Mouse (Mus musculus) macrophage (primary cell): Measurements from ENCODE around the gene Crygn. TPM values are rescaled to one million over a fixed set of nuclear protein-coding genes. Genes with fewer than 3 reads are reported as not detected.
"Not testable (repeated sequence)": the region's sequence is repeated elsewhere in the genome, so short reads cannot be mapped to it uniquely, and the experiment has no call there.

Source experiments
- H3K27ac ChIP-seq: fragments of 350-480 bp; formaldehyde crosslinking; 2 replicates; pipeline ENCODE4 v1.9.0; 2021
- H3K36me3 ChIP-seq: fragments of 350-480 bp; formaldehyde crosslinking; 2 replicates; pipeline ENCODE4 v1.9.0; 2021; ENCODE audit errors: inconsistent target
- H3K4me3 ChIP-seq: fragments of 350-480 bp; formaldehyde crosslinking; 2 replicates; pipeline ENCODE4 v1.9.0; 2021; ENCODE audit errors: inconsistent target
- H3K79me2 ChIP-seq: fragments of 350-480 bp; formaldehyde crosslinking; 2 replicates; pipeline ENCODE4 v1.9.0; 2021; ENCODE audit errors: inconsistent target
- WGBS: methylation state at CpG from one replicate; pipeline ENCODE4 v1.1.7; 2026; ENCODE audit warnings: inconsistent platforms; ENCODE audit not compliant: missing documents; 5-methylcytosine and 5-hydroxymethylcytosine counted together
- polyA plus RNA-seq: library from polyadenylated mRNA; stranded (reverse); fragments of 250-400 nt; gene quantifications from 3 replicates; pipeline ENCODE4 v1.2.4, GENCODE M21; 2018; ENCODE audit warnings: inconsistent platforms

The Crygn gene
- polyA plus RNA-seq, 1 experiment from 2014 or later, result not detected

DNA sequence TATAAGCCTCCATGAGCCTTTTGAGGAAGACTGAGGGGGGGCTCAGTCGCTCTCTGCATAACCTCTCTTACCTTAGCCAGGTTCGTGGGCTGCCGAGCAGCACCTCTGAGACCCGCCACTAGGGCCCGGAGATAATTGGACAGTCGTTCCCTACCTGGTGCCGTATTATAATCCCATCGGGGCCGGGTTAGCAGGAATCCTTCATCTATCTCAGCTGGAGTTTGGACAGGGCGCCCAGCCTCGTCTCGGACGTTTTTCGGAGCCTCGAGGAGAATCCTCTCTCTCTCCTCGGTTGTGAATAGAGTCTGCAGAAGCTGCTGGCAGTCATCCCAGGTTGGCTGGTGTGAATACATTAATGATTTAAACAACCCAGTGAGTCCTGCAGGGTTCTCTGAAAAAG is 16.7 kb upstream of the Crygn start:
- H3K79me2 ChIP-seq, H3K4me3 ChIP-seq, H3K27ac ChIP-seq, H3K36me3 ChIP-seq: not testable (repeated sequence)
- WGBS, result 94% methylated on average over 16 of the region's 16 CpGs

DNA sequence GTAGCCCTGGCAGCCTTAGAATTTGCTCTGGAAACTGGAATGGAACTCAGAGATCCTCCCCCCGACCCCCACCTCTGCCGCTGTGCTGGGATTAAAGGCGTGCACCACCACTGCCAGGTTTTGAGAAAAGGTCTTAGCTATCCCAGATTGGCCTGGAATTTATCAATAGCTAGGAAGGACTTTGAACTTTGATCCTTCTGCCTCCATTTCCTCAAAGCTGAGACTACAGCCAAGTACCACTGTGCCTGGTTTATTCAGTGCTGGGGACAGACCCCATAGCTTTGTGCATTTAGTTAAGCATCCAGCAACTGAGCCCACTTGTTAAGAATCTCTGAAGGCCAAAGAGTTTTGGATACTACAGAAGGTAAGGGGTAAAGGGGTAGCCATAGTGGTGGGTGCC is 877 bp downstream of the Crygn start:
- 100% methylated on average over 3 of the region's 3 CpGs for WGBS
- no peaks in the 10 kb centered on the region for H3K79me2 ChIP-seq
- H3K36me3 ChIP-seq, result no peaks in the 10 kb centered on the region
- H3K27ac ChIP-seq, result no peak overlapping the region
- H3K4me3 ChIP-seq, result no peak overlapping the region

DNA sequence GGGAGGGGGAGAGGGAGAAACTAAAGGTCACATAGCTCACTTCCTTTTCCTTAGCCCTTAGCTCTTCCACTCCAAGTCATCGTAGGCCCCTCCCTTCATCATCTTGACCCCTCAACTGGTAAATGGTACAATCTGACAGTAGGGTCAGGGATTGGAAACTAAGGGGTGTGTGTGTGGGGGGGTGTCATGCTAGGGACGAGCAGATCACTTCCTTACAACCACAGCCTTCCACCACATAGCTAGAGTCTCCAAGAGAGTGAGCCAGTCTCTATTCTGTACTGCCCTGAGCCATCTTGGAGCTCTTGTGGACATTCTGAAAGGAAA is 5.7 kb downstream of the Crygn start:
- 13% methylated on average over 1 of the region's 2 CpGs for WGBS
- peak overlapping the region; percentile 73 for H3K27ac ChIP-seq
- no peaks in the 10 kb centered on the region for H3K79me2 ChIP-seq

DNA sequence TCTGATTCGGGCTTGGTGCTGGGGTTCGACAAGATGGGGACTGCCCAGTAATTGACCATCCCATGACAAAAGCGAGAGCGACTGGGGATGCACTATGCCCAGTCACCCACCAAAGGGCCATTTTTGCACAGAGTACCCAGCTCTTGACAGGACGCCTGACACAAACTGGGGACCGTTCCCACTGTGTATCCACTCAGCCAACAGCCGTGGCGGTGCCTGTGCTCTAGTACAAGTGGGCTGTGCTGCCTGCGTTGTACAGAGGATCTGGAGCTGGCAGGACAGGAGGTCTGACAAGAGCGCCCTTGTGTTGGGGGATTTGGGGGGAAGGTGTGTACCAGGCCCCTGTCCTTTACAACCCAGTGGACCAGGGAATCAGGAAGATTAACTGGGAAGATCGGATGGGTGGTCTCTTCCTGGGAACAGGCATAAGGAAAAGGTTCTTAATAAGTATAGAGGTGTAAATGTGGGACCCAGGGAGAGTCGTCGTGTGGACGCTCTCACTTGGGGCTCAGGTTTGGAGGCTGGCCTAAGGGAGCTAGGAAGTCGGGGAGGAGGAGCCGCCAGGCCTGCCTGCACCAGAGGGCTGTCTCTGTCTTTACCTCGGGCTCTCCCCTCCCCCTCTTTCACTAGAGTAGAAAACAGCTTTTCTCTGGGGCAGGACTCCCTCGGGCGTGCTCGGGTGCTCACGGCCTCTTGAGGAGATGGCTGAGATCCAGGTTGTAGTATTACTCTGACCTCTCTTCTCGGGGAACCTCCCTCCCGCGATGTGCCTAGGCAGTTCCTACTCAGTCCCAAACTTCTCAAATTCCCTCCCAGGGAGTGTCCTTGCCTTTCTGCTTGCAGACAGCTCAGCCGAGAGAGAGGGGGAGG is 6.3 kb downstream of the Crygn start:
- peak overlapping the region; percentile 73 for H3K27ac ChIP-seq
- H3K4me3 ChIP-seq, result peak overlapping the region; percentile 50
- 5% methylated on average over 23 of the region's 25 CpGs for WGBS
- no peaks in the 10 kb centered on the region for H3K79me2 ChIP-seq
- no peaks in the 10 kb centered on the region for H3K36me3 ChIP-seq

More for the DNA sequence above, 5.7 kb downstream of the Crygn start:
- Histone ChIP-seq H3K4me3 (no peak overlapping the region), H3K36me3 (no peaks in the 10 kb centered on the region)

DNA sequence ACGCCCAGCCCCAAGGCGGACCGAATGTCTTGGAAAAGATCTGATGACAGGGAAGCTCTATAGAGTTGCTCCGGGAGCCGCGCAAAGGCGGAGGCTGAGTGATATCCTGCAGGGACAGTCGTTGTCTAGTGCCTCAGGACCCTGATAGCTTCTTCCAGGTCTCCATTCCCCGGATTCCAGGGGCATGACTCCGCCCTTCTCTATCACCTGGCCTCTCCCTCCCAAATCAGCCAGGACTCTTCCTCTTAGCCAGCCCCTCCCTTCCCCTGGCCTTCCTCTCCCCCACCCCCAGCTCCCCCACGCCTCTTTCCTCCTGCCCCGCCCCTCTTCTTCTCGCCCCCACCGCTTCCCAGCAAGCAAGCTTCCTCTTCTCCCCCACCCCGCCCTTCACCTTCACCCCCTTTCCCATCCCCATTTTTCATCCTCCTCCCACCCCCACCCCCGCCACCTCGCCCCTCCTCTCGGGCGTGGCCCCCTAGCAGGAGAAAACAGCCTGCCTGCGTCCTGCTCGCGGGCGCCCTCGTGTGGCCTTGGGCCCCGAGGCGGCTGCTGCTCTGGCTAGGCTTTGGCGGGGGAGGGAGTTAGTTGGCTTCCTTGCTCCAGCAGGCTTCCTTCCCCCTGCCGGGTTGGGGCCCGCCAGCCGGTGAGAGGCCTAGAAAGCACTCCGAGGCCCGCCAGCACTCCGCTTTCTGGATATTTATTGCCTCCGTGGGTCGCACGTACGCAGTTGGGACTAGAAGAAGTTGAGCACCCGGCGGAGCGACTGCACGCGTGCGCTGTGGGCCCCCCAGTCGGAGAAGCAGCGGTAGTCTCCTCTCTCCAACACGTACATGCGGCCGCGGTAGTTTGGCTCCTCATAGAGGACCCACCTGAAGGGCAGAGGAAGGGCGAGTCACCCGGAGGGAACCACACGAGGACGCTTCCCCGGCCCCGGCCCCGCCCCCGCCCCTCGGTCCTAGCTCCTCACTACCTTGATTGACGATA is 7.2 kb downstream of the Crygn start:
- WGBS, result 7% methylated on average over 49 of the region's 59 CpGs
- Histone ChIP-seq H3K36me3 (no peaks in the 10 kb centered on the region), H3K4me3 (peak overlapping the region; percentile 50), H3K27ac (peak overlapping the region; percentile 73), H3K79me2 (no peaks in the 10 kb centered on the region)

DNA sequence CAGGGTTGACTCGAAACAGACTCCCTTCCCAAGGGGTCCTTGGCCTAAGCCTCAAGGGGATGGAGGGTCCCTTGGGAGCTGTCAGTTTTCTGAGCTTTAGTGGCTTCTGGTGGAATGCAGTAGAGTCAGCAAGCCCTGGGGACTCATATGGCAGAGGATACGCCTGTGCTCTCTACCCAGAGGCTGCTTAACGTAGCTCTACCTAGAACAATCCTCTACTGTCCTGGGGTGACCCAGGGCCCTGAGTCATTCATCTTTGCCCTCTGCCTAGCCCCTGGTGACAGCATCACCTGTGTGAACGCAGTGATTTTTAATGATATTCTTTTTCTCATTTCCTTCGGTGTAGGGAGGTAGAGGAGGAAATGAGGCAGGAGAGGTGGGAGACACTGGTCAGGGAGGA is 8.1 kb downstream of the Crygn start:
- H3K4me3 ChIP-seq, result no peak overlapping the region
- H3K36me3 ChIP-seq, result no peaks in the 10 kb centered on the region
- no peak overlapping the region for H3K27ac ChIP-seq
- WGBS, result 89% methylated on average over 5 of the region's 5 CpGs
- H3K79me2 ChIP-seq, result no peaks in the 10 kb centered on the region

DNA sequence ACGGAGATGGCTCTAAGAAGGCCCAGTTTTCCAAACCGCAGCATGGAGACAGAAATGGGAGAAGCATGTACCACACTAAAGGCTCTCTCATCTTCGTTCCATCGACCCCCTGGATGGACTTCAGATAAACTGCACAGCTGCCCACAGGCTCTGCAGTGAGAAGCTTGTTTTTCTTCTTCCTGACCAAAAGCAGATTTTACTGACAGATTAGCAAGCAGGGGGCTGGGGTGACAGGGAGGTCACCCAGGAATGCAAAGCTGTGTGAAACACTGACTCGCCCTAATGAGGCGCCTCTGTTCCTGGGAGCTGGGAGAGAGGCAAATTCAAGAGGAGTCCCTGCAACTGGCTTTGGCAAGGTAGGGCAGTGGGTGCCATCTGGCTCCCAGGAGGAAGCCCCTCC is 10.3 kb downstream of the Crygn start:
- Histone ChIP-seq H3K36me3 (no peaks in the 10 kb centered on the region), H3K79me2 (no peaks in the 10 kb centered on the region), H3K4me3 (no peak overlapping the region), H3K27ac (no peak overlapping the region)
- 65% methylated on average over 6 of the region's 6 CpGs for WGBS

DNA sequence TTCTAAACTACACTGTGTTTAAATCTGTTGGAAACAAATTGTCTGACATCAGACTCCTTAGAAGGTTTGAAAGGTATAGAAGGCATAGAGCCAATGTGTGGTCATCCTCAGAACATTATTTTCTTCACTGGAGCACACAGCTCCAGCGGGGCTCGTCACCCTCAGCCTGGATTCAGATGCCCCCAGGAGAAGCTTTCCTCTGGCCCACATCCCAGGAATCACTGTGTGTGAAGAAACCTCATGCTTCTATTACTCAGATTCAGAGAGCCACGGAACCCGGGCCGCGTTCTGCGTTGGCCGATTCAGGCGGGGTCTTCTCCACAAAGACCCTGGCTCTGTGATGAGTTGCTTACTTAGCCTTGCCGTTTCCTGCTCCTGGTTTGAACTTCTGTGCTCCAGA is 13.9 kb downstream of the Crygn start:
- Histone ChIP-seq H3K36me3 (no peaks in the 10 kb centered on the region), H3K27ac (no peak overlapping the region), H3K79me2 (no peaks in the 10 kb centered on the region), H3K4me3 (no peak overlapping the region)
- 96% methylated on average over 9 of the region's 10 CpGs for WGBS

DNA sequence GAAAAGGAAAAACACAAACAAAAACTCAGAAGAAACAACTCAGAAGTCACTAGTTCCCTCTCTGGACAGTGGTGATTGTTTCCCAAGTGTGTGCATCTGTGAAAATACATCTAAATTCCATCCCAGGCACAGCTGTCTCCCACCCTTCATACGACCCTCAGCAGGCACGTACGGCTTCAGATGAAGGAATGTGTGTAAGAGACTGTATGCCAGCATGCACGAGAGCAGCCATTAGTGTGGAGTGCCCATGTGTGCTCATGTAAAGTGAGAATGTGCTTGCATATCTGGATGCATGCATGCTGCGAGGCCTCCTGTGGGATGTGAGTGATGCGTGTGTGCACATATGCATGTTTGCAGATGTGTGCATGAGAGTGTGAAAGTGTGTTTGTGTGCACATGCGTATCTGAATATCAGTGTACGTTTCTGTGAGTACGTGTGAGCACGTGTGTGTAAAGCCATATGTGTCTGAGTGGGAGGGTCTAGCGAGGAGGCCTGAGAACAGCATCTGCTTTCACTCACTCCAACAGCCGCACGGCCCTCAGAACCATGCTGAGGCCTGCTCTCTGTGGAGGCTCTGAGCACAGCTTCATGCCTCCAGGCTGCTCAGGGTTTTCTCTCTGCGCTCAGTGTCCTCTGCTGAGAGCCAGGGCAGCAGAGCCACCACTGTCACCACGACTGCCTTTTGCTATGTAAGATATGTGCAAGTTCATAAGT is 16.5 kb downstream of the Crygn start:
- Histone ChIP-seq H3K79me2 (no peaks in the 10 kb centered on the region), H3K36me3 (no peaks in the 10 kb centered on the region), H3K4me3 (no peak overlapping the region), H3K27ac (no peak overlapping the region)
- WGBS, result 93% methylated on average over 15 of the region's 15 CpGs

DNA sequence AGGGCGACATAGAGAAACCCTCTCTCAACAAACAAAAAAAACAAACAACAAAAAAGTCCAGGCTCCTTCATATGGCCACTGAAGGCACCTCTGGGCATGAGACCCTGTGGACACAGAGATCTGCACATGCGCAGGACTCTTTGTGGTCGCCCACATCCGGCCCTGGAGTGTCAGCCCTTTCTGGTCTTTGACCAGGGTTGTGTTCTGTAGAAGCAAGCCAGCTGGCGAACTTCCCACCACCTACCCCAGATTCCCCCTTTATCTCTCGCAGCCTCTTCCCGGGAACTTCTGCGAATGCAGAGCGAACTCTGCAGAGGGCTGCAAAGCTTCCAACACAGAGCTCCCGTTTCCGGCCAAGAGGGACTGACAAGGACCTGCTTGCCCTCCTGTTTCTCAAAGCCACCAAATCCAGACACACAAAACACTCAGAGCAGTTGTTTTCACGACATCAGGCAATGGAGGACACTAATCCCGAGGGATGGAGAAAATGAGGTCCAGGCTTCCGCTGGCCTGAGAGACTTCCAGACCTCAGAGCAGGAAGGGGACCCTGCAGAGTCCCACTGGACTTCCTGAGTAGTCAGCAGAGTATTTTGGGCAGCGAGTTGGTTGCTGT is 18.6 kb downstream of the Crygn start:
- Histone ChIP-seq H3K27ac (no peak overlapping the region), H3K79me2 (no peaks in the 10 kb centered on the region), H3K36me3 (no peaks in the 10 kb centered on the region), H3K4me3 (no peak overlapping the region)
- WGBS, result 10% methylated on average over 15 of the region's 15 CpGs

DNA sequence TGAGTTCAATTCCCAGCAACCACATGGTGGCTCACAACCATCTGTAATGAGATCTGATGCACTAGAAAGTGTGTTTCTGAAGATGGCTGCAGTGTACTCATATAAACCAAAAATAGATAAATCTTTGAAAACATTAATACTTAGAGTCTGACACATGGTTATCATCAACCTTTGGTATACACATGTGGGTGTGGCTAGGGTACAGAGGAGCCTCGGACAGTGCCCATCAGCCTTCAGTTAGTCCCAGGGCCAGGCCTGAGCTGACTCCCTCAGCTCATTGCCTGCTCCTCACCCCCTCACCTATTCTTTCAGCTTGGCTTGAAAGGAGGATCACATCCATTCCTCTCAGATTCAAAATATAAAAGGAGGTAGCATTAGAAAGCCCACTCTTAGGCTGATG is 19.3 kb downstream of the Crygn start:
- H3K79me2 ChIP-seq, result no peaks in the 10 kb centered on the region
- H3K27ac ChIP-seq, result no peak overlapping the region
- 100% methylated on average over 1 of the region's 1 CpGs for WGBS
- H3K4me3 ChIP-seq, result no peak overlapping the region
- no peaks in the 10 kb centered on the region for H3K36me3 ChIP-seq

DNA sequence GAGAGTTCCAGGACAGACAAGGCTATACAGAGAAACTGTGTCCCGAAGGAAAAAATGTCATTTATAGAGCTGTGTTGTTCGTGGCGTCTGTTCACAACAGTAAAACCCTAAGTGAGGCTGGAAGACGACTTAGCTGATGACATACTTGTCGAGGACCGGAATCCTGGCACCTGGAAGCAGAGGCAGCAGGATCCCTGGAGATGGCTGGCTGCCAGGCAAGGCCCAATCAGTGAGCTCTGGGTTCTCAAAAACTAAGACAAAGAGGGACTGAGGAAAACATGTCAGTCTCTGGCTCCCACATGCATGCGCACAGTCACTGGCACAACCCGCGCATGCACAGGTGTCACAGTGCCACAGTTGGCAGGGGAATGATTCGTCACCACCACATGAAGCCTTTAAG is 20.2 kb downstream of the Crygn start:
- H3K27ac ChIP-seq, result no peak overlapping the region
- whole genome bisulfite sequencing, result 97% methylated on average over 10 of the region's 10 CpGs
- no peaks in the 10 kb centered on the region for H3K36me3 ChIP-seq
- H3K79me2 ChIP-seq, result no peaks in the 10 kb centered on the region
- H3K4me3 ChIP-seq, result no peak overlapping the region

DNA sequence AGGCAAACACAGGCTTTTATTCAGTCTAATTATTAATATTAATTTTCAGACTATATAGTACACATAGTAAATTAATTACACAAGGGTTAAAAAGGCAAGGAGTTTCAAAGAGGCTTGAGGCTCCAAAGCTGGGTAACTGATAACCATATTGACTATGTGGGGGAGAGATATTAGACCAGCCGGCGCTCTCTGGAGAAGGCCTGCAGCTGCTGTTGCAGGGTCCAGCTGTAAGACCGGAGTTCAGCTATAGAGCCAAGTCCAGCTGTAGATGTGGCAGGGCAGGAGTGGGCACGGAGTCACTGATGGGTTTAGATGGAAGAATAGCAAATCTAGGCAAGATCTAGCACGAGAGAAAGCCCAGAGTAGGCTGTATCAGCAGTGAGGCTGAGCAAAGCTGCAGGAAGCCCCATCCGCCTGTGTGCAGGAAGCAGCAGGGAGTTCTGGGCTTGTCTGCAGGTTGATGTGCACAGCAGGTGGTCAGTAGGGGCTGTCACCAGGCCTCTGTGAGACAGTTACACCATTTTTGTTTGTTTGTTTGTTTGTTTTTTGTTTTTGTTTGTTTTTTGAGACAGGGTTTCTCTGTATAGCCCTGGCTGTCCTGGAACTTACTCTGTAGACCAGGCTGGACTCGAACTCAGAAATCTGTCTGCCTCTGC is 23.9 kb downstream of the Crygn start:
- Histone ChIP-seq H3K79me2 (no peaks in the 10 kb centered on the region), H3K36me3 (no peaks in the 10 kb centered on the region), H3K27ac (no peak overlapping the region), H3K4me3 (no peak overlapping the region)
- 93% methylated on average over 7 of the region's 7 CpGs for WGBS

DNA sequence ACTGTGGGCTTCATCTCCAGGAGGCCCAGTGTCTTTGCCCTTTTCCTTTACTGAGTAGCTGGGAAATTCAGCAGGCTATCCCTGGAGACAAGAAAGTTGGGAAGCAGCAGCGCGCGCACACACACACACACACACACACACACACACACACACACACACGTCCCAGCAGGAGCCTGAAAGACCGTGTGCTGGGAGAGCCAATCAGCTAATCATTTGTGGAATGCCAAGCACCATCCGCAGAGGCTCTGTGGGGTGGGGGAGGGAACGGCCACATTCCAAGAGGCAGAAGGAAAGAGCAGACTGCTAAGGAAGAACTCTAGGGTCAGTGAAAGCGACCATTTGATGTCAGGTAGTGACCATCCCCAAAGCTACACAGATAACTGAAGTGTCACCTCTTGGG is 24.7 kb downstream of the Crygn start:
- H3K79me2 ChIP-seq, result no peaks in the 10 kb centered on the region
- H3K27ac ChIP-seq, result no peak overlapping the region
- H3K36me3 ChIP-seq, result no peaks in the 10 kb centered on the region
- no peak overlapping the region for H3K4me3 ChIP-seq
- WGBS, result 86% methylated on average over 8 of the region's 8 CpGs
